Mouse (Mus musculus): ENCODE data around the gene Slbp.

GRCm38 (mm10) chr5:33609226-33609625 is 43.1 kb downstream of the Slbp start:
- TF ChIP-seq CTCF (IDR thresholded peaks at IDR 0.05; ENCODE audit: extremely low read depth, insufficient read depth, insufficient read length, insufficient replicate concordance) = no peak
- TF ChIP-seq POLR2A (IDR thresholded peaks at IDR 0.05; ENCODE audit: low read depth, low read length) = no peak

All from spleen, adult 2 months (tissue).